Comparison of ENCODE assay signal across 16 mouse cellular contexts in the genomic region with DNA sequence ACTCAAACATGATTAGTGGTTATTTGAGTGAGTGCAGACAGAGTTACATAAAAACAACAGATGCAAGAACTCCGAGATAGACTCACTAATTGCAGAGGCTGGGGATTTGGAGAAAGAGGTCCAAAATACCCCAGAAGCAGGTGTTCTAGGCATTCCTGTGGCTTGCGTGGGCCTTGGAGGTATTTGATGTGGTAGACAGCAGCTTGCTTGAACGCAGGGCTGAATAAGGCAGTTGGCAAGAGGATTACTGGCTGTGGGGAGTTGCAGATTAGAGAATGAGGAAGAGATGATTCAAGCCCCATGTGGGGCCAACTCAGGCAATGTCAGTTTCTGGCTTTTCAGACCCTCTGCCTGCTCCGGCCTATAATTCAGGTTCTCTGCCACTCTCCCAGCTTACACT. TPM values are rescaled to one million over a fixed set of nuclear protein-coding genes. Genes with fewer than 3 reads are reported as not detected.
DNase-seq lines count a peak whose midpoint lies in the region; ATAC-seq and TF ChIP-seq lines count a peak whose summit lies in the region.
"Had no signal": no experiment of that assay in that cellular context is flagged by ENCODE, and none has a peak within 500 bp of the region (broad histone marks: within the 10 kb centered on the region; RNA-seq: fewer than 3 reads in every experiment).

No protein-coding gene starts in this region.

- no peak for TF ChIP-seq POLR2A in CH12.LX (IDR thresholded peaks at IDR 0.05; ENCODE audit: low read depth, low read length)

- no peak for TF ChIP-seq CTCF in CH12.LX (conservative IDR thresholded peaks at IDR 0.05 in 1 of 2, IDR thresholded peaks at IDR 0.05 in 1 of 2; ENCODE audit: low read depth in 2 of 2, low read length in 2 of 2)

- no peak for TF ChIP-seq EP300 in CH12.LX (IDR thresholded peaks at IDR 0.05; ENCODE audit: low read length)

- peaks cover 4 to 20% of the 10 kb centered on the region in 2 experiments for H3K4me1 ChIP-seq in CH12.LX (ENCODE audit: control insufficient read depth in 1 of 2, insufficient read depth in 2 of 2)
- H3K4me1 ChIP-seq in embryonic facial prominence, embryonic 13.5 days, result peaks cover 16% of the 10 kb centered on the region

- 0 out of 2 replicates have a peak overlapping the region, but pooled peaks have one; percentile 13 for H3K9ac ChIP-seq in CH12.LX (ENCODE audit: insufficient read depth, low read depth)
- no peak overlapping the region for H3K9ac ChIP-seq in embryonic facial prominence, embryonic 13.5 days
- H3K9ac ChIP-seq: forebrain, embryonic 15.5 days; lung, embryonic 14.5 days; midbrain, embryonic 13.5 days had no signal

- H3K27me3 ChIP-seq in CH12.LX (replicated peaks), result no peaks in the 10 kb centered on the region
- H3K27me3 ChIP-seq in embryonic facial prominence, embryonic 13.5 days, result no peaks in the 10 kb centered on the region
- H3K27me3 ChIP-seq: forebrain, embryonic 15.5 days had no signal

- H3K4me3 ChIP-seq in CH12.LX (replicated peaks in 1 of 3; ENCODE audit: low read depth in 2 of 3, low read length in 2 of 3, poor library complexity in 1 of 3), result no peak overlapping the region
- no peak overlapping the region for H3K4me3 ChIP-seq in embryonic facial prominence, embryonic 13.5 days
- H3K4me3 ChIP-seq: forebrain, embryonic 15.5 days; midbrain, embryonic 13.5 days had no signal

- dilution Hi-C loops in CH12.LX (cut with MboI; ENCODE audit: extremely low pct_ligation_motif_present, extremely low pct_unique_long_range_greater_than_20kb, low sequenced_read_pairs), result no loop called here

- no peaks in the 10 kb centered on the region for H3K79me2 ChIP-seq in CH12.LX (replicated peaks; ENCODE audit: control insufficient read depth, extremely low read depth, insufficient read depth, poor library complexity, severe bottlenecking)

- in situ Hi-C loops in CH12.LX (cut with MboI; ENCODE audit: low pct_ligation_motif_present, low pct_unique_long_range_greater_than_20kb, low sequenced_read_pairs), result no loop called here

- WGBS in embryonic facial prominence, embryonic 13.5 days, result 46% methylated on average over 4 of the region's 4 CpGs

- H3K4me2 ChIP-seq in CH12.LX (ENCODE audit: insufficient read depth, low read depth, poor library complexity, severe bottlenecking), result peak overlapping the region; percentile 27; the same call in 1 of the 2 replicates
- H3K4me2 ChIP-seq in embryonic facial prominence, embryonic 13.5 days, result no peak overlapping the region
- H3K4me2 ChIP-seq: forebrain, embryonic 15.5 days; lung, embryonic 14.5 days; midbrain, embryonic 13.5 days had no signal

- H3K27ac ChIP-seq in CH12.LX (ENCODE audit: insufficient read depth, low read depth), result no peak overlapping the region
- no peak overlapping the region for H3K27ac ChIP-seq in embryonic facial prominence, embryonic 13.5 days
- H3K27ac ChIP-seq: forebrain, embryonic 15.5 days; macrophage; midbrain, embryonic 13.5 days had no signal

- H3K9me3 ChIP-seq in CH12.LX (replicated peaks; ENCODE audit: low read length), result no peaks in the 10 kb centered on the region
- H3K9me3 ChIP-seq in embryonic facial prominence, embryonic 13.5 days, result no peaks in the 10 kb centered on the region
- H3K9me3 ChIP-seq: forebrain, embryonic 15.5 days; midbrain, embryonic 13.5 days had no signal

- no peaks in the 10 kb centered on the region for H3K36me3 ChIP-seq in CH12.LX (replicated peaks in 1 of 2; ENCODE audit: control insufficient read depth in 1 of 2, insufficient read depth in 1 of 2, low read length in 1 of 2)
- no peaks in the 10 kb centered on the region for H3K36me3 ChIP-seq in embryonic facial prominence, embryonic 13.5 days
- H3K36me3 ChIP-seq: forebrain, embryonic 15.5 days; midbrain, embryonic 13.5 days had no signal

- peak; percentile 79 for DNase-seq in heart, adult 11 months
- no peak for DNase-seq in heart, adult 18-20 months
- no peak for DNase-seq in CH12.LX (ENCODE audit: extremely low read depth)
- peak; percentile 83 for DNase-seq in thymus, postnatal 0 days (ENCODE audit: low spot score)
- DNase-seq in adrenal gland, postnatal 36 days, result no peak
- no peak for DNase-seq in spleen, adult 18-20 months
- no peak for DNase-seq in frontal cortex, adult 2 months (ENCODE audit: extremely low spot score in 1 of 2, low spot score in 1 of 2)
- DNase-seq: cerebellum, adult 18-20 months; lung, embryonic 14.5 days; right cerebral cortex, postnatal 25 days had no signal

- 0 out of 2 replicates have a peak, but pooled peaks have one; percentile 26 for ATAC-seq in embryonic facial prominence, embryonic 13.5 days (ENCODE audit: insufficient number of reproducible peaks, insufficient read depth, low FRiP score, low TSS enrichment, low read depth)
- ATAC-seq: forebrain, embryonic 15.5 days; midbrain, embryonic 13.5 days had no signal

- no peak for TF ChIP-seq RAD21 in CH12.LX (IDR thresholded peaks at IDR 0.05; ENCODE audit: low read depth, low read length)

TF ChIP-seq in CH12.LX, 34 proteins besides CTCF, POLR2A, EP300 and RAD21:
- TF ChIP-seq MXI1 (IDR thresholded peaks at IDR 0.05; ENCODE audit: low read depth, low read length) (no peak), ZMIZ1 (IDR thresholded peaks at IDR 0.05; ENCODE audit: low read depth, low read length) (no peak), UBTF (IDR thresholded peaks at IDR 0.05; ENCODE audit: low read depth, low read length) (no peak), TCF12 (IDR thresholded peaks at IDR 0.05; ENCODE audit: low read depth, low read length) (0 out of 2 replicates have a peak, but pooled peaks have one; percentile 18), NRF1 (IDR thresholded peaks at IDR 0.05; ENCODE audit: low read depth, low read length) (no peak), ZC3H11A (IDR thresholded peaks at IDR 0.05; ENCODE audit: low read depth, low read length) (no peak), PAX5 (IDR thresholded peaks at IDR 0.05; ENCODE audit: low read length) (no peak), JUN (IDR thresholded peaks at IDR 0.05; ENCODE audit: insufficient read depth, low read depth, low read length) (no peak)

RNA-seq across cellular contexts. Expression of a gene that starts 43.9 kb away (rescaled TPM):
- total RNA-seq in heart, adult 18-20 months (2021), result 100 to 1,000 TPM; 112 to 126 TPM
- total RNA-seq in CH12.LX (2012; rRNA removed), result not detected in 2 replicates
- total RNA-seq in CH12.LX (2014; rRNA removed), result not detected in 2 replicates
- not detected in 2 replicates for polyA plus RNA-seq in CH12.LX (2012; ENCODE audit: insufficient read length, low read depth)
- polyA plus RNA-seq in embryonic facial prominence, embryonic 13.5 days (2015; fragmentation: Nextera tagmentation; extraction: Ambion mirVana), result 1.5 and 1.7 TPM in 2 replicates
- 0.06 and 0.08 TPM in 2 replicates for polyA plus RNA-seq in thymus, postnatal 0 days (2015; fragmentation: Nextera tagmentation; extraction: Ambion mirVana)
- not detected for total RNA-seq in adrenal gland, postnatal 36 days (2021)
- polyA plus RNA-seq in frontal cortex, adult 2 months (2012; rRNA removed), result 0.02 and 0.08 TPM in 2 replicates
- total RNA-seq: left cerebral cortex, postnatal 36 days had no signal
- polyA plus RNA-seq: liver, adult 2 months; macrophage had no signal

RNA-seq across cellular contexts. Expression of a gene that starts 47.8 kb away (rescaled TPM):
- total RNA-seq in heart, adult 18-20 months (2021), result 10 to 100 TPM; 14.3 to 16.9 TPM
- total RNA-seq in CH12.LX (2012; rRNA removed) (12.5 and 15.4 TPM in 2 replicates), CH12.LX (2014; rRNA removed) (15.7 and 15.8 TPM in 2 replicates)
- 14.9 and 15.8 TPM in 2 replicates for polyA plus RNA-seq in CH12.LX (2012; ENCODE audit: insufficient read length, low read depth)
- polyA plus RNA-seq in embryonic facial prominence, embryonic 13.5 days (2015; fragmentation: Nextera tagmentation; extraction: Ambion mirVana), result 15.7 and 16.5 TPM in 2 replicates
- 23.3 and 25.7 TPM in 2 replicates for polyA plus RNA-seq in thymus, postnatal 0 days (2015; fragmentation: Nextera tagmentation; extraction: Ambion mirVana)
- total RNA-seq in adrenal gland, postnatal 36 days (2021), result 10 to 100 TPM; 12.8 to 15.1 TPM
- 20.0 and 20.6 TPM in 2 replicates for polyA plus RNA-seq in frontal cortex, adult 2 months (2012; rRNA removed)

Comparison
In these comparisons a context has a peak if more than half of its experiments do, and no peak if none do; other contexts are left out.
1. DNase-seq: peak in heart, adult 11 months (single experiment) and thymus, postnatal 0 days (single experiment); none in heart, adult 18-20 months (0 of 2), CH12.LX (single experiment), adrenal gland, postnatal 36 days (0 of 2), spleen, adult 18-20 months (0 of 2) and frontal cortex, adult 2 months (0 of 2).